Comparison of ENCODE assay signal across 27 mouse cellular contexts in the genomic region with DNA sequence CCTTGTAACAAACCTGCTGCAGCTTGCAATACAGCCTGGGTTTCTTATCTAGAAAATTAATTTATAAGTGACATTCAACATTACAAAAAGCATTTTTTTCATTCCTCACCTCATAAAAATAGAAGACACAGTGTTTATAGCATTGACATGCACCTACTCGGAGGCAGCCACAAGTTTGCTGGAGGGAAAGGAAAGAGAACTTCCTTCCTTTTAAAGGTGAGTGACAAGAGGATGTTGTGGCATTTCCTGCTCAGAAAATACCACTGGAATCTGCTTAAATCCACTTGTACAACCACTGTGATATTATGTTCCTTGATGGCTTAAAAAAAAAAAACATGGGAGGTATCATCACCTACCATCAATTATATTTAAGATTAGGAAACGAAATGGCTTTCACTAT.
"Had no signal": no experiment of that assay in that cellular context is flagged by ENCODE, and none has a peak within 500 bp of the region (broad histone marks: within the 10 kb centered on the region; RNA-seq: fewer than 3 reads in every experiment).

No protein-coding gene starts in this region.

- DNase-seq: cerebellum, adult 9-10 months; cerebellum, adult 9-11 months; cerebellum, postnatal 10 days; cerebellum, postnatal 14 days; cerebellum, postnatal 25 days; cerebellum, postnatal 36 days; embryo, embryonic 11 days; forebrain, postnatal 0 days; gastrocnemius, adult 2 months; gastrocnemius, postnatal 10 days; gastrocnemius, postnatal 14 days; gastrocnemius, postnatal 25 days; gastrocnemius, postnatal 36 days; heart, adult 11 months; heart, adult 18-20 months; heart, adult 2 months had no signal

- H3K27ac ChIP-seq: embryonic facial prominence, embryonic 10.5 days; embryonic facial prominence, embryonic 12.5 days; embryonic facial prominence, embryonic 13.5 days; embryonic facial prominence, embryonic 15.5 days; forebrain, embryonic 10.5 days; forebrain, embryonic 12.5 days; forebrain, embryonic 13.5 days; forebrain, embryonic 15.5 days; gastrocnemius, adult 2 months; heart, adult 2 months had no signal

- H3K4me3 ChIP-seq: embryonic facial prominence, embryonic 10.5 days; embryonic facial prominence, embryonic 12.5 days; embryonic facial prominence, embryonic 13.5 days; embryonic facial prominence, embryonic 15.5 days; erythroblast, embryonic 14.5 days; forebrain, embryonic 10.5 days; forebrain, embryonic 12.5 days; forebrain, embryonic 13.5 days; forebrain, embryonic 15.5 days; gastrocnemius, adult 2 months; heart, adult 2 months had no signal

- H3K36me3 ChIP-seq: embryonic facial prominence, embryonic 10.5 days; embryonic facial prominence, embryonic 12.5 days; embryonic facial prominence, embryonic 13.5 days; embryonic facial prominence, embryonic 15.5 days; forebrain, embryonic 10.5 days; forebrain, embryonic 12.5 days; forebrain, embryonic 15.5 days had no signal

- ATAC-seq: forebrain, embryonic 13.5 days; forebrain, embryonic 14.5 days; forebrain, embryonic 15.5 days; forebrain, embryonic 16.5 days; forebrain, postnatal 0 days had no signal

- H3K27me3 ChIP-seq: embryonic facial prominence, embryonic 12.5 days; embryonic facial prominence, embryonic 13.5 days; embryonic facial prominence, embryonic 15.5 days; forebrain, embryonic 12.5 days; forebrain, embryonic 13.5 days; forebrain, embryonic 15.5 days had no signal

- H3K4me1 ChIP-seq: embryonic facial prominence, embryonic 12.5 days; embryonic facial prominence, embryonic 13.5 days; embryonic facial prominence, embryonic 15.5 days; forebrain, embryonic 12.5 days; forebrain, embryonic 15.5 days had no signal
